Mouse (Mus musculus) layer of hippocampus, adult 11-12 months (tissue): ENCODE measurements at regions not wholly inside any gene's neighbourhood (a gene's known extent, or its start where the extent isn't known, plus 50 kb on each side); places are given as distances from the start of the nearest gene placed in this dataset.

Experiments used
- DNase-seq: peaks from one replicate; pipeline ENCODE4 v3.0.0; 2022; ENCODE audit warnings: low spot score

DNA sequence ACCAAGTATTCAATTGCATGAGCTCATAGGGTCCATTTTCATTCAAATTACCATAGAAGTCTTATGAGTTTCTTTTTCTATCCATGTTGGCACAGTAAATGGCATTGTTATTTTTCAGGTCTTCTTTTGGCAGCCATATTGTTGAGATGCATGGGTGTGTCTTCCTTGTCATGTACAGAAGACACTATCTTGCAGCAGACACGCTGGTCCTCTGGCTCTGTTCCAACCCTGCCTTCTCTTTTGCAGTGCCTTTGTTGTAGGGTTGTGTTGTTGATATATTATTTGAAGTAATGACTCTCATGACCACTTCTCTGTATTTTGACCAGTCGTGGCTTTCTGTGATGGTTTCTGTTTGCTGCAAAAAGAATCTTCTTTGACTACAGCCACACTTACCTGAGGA lies 274.4 kb upstream of the Camk1g start:
- no peak for DNase-seq

GRCm38 (mm10) chr1:193636451-193636850 lies 266.4 kb upstream of the Camk1g start:
- DNase-seq: no peak

GRCm38 (mm10) chr1:193632115-193632514 lies 262.0 kb upstream of the Camk1g start:
- DNase-seq: no peak

DNA sequence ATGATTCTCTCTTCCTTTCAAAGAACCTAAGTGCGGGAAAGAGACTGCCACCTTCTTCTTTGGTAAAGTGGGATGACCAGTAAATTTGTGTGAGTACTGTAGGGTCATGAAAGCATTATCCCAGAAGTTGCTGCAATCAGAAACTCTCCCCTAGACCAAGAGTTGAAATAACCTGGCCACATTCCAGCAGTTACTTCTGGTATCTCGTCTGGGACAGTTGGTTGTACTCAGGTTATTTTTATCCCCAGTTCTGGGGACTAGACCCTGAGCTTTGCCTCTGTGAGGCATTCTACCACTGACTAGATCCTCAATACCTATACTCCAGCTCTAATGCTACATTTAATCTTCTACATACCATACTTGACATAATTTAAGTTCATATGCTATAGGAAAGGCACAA lies 259.8 kb upstream of the Camk1g start:
- DNase-seq: no peak

- no peak for DNase-seq
Measured at GRCm38 (mm10) chr1:193626924-193627849, 257.1 kb upstream of the Camk1g start.

DNA sequence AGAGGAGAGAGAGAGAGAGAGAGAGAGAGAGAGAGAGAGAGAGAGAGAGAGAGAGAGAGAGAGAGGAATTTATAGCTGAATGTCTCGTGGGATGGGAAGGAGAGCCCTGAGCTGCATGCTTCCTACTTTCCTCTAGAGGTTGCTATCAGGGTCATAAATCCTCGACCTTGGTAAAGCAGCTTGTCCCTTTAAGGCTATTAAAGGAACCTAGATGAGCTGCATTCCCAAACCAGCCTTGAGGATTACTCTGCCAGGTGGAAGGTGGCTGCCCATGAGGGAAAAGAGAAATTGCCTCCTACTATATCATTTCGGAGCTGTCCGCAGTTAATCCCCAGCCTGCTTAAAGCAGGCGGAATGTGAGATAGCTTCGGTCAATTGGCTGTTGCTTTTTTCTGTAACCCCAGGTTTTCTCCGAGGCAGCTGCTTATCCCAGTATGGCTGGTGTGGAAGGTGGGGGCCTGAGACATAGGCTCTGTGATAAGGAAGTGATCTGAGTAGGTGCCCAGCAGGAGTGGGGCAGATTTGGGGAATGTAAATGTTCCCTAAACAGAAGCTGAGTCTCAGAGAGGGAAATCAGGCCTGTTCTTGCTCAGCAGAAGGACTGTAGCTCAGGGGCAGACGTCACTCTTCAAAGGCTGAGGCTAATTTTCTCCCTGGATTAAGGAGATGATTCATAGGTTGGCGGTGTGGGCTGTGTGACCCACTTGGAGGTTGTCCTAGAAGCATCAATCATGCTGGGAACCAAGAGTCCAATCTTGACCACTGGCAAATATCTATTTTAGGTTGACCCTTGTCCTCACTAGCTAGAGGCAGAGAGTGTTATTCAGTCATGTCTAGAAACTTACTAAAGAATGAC lies 255.2 kb upstream of the Camk1g start:
- no peak for DNase-seq

GRCm38 (mm10) chr1:193623571-193623970 lies 253.5 kb upstream of the Camk1g start:
- no peak for DNase-seq

DNA sequence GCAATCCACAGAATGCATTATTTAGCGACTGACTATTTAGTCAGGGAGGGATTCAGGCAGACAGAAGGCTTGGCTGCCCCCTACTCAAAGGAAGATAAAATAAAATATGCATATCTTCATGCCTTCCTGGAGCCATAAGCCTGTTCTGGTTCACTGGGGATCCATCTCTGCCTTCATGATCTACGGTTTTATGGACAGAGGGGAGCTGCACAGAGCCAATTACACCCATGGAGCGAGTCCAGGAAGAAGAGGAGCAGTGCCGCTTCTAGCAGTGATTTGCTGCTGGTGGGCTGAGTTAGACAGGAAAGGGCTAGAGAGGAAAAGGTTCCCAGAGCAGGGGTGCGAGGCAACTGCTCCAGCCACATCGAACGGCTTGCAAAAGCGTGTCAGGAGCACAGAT lies 248.2 kb upstream of the Camk1g start:
- DNase-seq: no peak

DNA sequence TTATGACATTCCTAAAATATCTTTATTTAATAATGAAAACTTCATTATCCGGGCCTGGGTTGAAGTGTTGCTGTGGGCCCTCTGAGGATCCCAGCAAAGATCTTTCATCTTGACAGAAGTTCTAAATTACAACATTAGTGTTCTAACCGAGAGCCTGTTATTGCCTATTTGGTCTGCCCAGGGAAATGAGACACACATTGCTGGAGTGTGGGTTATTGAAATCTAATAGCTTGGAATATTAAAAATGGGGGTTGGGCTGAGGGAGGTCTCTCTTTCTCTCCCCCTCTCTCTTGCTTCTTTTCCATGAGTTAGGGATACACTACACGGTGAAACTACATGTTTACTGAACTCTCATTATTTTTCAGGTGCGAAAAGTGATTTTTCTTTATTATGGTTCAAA lies 240.4 kb upstream of the Camk1g start:
- DNase-seq: no peak

- peak; percentile 68 for DNase-seq
Measured at GRCm38 (mm10) chr1:193599895-193600294, 229.8 kb upstream of the Camk1g start.

GRCm38 (mm10) chr1:193599163-193599562 lies 229.1 kb upstream of the Camk1g start:
- no peak for DNase-seq

DNA sequence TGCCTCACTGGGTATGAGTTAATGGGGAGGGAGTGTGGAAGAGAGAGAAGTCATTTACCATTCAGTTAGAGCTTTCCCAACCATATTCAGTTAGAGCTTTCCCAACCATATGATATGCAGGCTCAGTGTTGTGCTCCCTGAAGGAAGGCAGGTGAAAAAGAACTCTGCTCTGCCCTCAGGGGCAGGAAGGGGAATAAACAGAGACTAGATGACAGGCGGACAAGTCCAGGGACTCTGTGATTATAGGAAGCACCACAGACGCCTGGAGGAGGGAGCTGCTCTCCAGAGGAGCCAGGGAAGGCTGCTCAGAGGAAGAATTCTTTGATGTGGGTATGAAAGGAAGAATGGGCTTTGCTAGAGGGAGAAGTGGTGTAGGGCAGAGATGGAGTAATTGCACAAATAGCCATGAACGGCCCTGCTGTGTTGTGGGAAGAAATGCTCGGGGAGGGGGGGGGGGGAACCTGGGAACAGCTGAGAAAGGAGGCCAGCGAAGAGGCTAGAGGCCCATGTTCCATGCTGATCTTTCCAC lies 220.3 kb upstream of the Camk1g start:
- DNase-seq: no peak

DNA sequence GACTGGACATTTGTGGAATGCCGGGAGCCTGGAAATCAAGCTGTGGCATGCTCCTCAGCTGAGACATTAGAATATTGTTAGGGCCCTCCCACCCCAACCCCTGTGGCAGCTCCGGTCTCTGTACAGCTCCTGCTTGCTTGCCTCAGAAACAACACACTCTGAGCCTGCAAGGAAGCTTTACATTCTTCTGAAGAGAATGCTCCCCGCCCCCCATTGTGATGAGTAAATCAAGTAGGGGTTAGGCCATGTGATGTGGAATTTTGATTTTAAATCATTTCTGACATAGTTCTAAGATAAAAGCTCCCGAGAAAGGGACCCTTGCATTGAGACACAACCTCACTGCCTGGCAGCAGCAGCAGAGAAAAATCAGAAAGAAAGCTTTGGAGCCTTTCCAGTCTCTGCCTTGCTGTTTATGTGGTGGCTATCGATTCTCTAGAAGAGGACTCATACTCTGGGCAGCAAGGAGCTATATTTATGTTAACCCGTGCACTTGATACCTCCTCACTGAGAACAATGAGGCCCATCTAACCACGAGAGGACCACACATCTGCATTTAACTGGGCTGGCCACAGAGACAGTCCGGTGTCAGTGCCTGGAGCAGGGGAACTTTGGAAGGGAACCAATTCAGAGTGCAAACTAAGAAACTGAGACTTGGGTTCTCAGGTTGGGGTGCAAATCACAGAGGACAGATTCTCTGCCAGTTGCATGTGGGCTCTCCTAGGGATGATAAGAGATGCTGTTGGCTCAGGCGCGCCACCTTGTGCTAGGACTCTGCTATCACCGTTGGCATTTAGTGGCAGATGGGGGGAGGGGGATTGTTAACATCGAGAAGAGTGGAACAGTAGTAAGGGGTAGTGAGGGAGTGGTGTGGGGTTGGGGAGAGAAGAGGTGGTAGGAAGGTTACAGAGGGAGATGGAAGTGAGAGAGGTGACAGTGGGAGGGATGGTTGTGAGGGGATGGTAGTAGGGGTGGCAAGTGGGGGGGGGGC lies 218.7 kb upstream of the Camk1g start:
- DNase-seq: peak; percentile 70

DNA sequence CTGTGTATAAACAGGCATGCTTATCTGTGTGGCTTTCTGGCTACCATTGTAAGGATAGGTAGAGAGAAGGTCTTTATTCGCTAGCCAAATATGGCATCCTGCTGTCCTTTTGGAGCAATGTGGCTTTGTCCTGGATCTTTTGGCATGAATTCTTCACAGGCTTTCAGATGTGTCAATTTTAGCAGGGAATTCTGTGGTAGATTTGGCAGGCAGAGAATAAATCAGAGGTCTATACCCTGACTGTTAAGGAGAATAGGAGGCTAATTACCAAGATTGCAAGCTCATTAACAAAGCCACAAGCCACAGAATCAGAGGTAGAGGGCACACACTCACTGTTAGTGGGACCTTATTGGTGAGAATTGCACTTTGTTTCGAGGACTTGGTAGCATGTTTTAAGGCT lies 217.2 kb upstream of the Camk1g start:
- no peak for DNase-seq

DNA sequence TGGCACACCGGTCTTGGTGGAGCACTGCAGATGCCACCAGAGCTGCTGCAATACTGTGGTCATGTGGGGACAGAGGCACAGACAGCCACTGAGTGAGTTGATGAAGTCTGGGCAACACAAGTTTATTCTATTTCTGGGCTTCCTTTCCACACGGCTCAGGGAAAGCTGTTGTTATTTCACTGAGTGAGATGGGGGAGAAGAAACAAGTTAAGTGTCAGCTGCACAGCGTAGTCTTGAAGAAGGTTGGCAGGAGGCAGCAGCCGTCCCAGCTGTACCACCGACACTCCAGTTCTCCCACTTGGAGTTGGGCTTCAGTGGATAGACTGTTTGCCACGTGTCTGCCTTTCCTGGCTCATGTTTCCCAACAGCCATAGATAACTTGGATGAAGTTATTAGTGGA lies 216.8 kb upstream of the Camk1g start:
- DNase-seq: peak; percentile 60

DNA sequence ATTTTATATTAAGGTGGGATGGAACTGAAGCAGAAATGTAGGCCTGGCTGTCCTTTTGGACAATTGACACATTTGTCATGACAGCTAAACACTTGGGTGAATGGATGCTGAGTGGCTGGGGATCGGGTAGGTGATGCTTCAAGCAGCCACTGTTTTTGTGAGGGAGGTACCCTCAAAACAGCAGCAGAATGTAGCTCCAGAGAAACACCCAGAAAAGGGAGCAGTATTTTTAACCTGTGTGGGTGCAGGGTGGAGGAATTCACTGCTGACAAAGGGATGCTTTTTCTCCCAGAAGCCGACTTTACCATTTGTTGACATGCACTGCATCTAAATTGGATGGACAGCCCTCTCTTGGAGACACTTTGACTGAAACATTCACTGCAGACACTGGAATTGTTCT lies 213.7 kb upstream of the Camk1g start:
- no peak for DNase-seq

GRCm38 (mm10) chr1:193580393-193580792 lies 210.3 kb upstream of the Camk1g start:
- DNase-seq: no peak

GRCm38 (mm10) chr1:193579671-193580070 lies 209.6 kb upstream of the Camk1g start:
- no peak for DNase-seq

- DNase-seq: no peak
Measured at GRCm38 (mm10) chr1:193578661-193579175, 208.6 kb upstream of the Camk1g start.

- no peak for DNase-seq
Measured at GRCm38 (mm10) chr1:193577821-193578220, 207.7 kb upstream of the Camk1g start.

GRCm38 (mm10) chr1:193575986-193576713 lies 206.1 kb upstream of the Camk1g start:
- DNase-seq: peak; percentile 91
